Mouse (Mus musculus) 416B (cell line): ENCODE results near the gene Hdac5.

Source experiments
- DNase-seq: peaks from one replicate; pipeline ENCODE4 v3.0.0; 2011; ENCODE audit warnings: low read depth

Hdac5 gene

DNA sequence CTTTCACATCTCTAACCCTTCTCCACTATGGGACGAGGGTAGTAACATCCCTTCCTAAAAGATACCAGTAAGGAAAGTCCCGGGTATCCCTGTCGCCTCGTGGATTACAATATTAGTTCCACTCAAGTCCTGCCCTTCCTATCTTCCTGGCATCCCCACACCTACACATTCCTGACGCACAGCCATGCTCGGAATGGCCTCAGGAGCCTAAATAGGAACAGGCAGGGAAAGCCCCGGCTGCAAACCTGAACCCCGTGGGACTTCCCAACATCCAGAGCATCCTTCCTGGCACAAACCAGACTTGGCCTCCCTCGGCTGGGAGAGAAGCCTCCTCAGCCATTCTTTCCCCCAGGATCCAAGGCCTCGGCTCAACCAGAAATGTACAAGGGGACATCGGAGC is 14.5 kb downstream of the Hdac5 start:
- no peak for DNase-seq

DNA sequence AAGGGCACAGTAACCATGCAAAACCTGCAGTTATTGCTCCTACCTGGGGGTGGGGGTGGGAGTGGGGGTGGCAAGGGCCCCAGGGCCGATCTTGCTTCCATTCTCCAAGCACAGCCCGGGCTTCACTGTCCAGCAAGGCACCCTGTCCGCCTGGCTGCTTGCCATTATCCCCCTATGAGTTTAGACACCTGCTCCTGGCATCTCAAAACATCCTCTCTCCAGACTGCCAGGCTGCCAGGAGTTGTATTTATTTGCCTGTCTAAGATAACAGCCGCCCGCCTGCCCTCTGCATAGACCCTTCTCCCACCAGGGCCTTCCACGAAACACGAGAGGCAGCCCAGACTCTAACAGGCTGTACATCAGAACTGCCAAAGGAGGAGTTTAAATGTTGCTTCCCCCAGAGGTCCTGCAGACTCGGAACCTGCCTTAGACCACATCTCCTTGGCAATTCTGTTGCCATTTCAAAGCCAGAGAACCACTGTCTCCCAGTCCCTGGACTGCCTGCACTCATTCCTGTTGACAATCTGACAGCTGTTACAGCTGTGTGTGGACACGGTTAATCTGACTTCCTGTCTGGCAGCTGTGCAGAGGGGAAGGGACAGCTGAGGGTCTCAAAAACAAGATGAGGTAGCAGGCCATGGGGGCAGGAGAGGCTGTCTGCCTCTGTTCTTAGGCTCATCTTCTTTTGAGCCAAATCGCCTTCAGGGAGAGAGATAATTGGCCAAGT is 15.4 kb downstream of the Hdac5 start:
- DNase-seq = no peak

DNA sequence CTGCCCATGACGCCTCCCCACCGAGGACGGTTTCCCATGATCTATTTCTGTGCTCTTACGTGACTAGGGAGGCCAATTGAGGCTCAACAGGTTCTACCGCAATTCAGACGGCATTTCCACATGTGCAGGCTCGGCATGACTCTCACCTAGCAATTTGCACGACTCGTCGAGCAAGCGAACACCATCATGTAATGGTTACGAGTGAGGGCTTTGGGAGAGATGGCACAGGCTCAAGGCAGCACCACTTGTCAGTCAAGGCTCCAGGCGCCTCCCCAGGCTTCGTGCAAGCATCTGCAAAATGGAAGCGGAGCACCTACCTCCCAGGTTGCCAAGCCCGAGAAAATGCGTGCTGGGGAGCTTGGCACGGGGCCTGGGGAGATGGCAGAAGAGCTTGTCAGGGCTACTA is 18.0 kb downstream of the Hdac5 start:
- no peak for DNase-seq

DNA sequence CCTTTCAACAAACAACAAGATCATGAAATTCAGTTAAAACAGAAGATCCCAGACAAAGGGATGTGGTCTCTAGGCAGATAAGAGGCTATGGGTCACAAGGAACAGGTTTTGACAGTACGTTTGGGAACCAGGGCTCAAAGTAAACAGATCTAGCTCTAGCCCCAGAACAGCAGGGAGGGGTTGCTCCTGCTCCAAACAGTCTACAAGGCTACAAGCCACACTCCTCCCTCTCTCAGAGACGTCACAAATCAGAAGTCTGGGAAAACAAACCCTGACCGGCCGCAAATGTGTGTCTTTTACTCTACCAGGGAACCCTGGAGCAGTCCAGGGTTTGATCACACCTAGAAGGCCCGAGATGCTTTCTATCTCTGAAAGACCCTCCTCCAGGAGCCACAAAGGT is 19.0 kb downstream of the Hdac5 start:
- DNase-seq = no peak

DNA sequence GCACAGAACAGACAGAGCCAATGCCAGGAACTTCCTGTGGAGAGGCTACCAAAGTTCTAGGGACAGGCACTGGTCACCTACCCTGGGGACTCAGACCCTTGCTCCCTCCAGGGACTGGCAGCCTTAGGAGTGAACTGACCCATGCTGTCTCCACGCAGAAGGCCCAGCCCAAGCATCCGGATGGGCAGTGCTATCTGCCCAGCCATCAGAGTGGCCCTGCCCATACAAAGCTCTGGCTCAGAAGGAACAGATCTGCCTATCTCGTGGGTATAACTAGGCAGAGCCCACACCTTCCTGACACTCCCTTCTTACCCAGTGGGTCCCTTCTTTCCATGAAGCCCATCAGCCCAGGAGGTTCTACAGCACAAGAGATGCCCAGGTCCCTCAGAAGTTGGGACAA is 19.8 kb downstream of the Hdac5 start:
- DNase-seq = peak; percentile 48

DNA sequence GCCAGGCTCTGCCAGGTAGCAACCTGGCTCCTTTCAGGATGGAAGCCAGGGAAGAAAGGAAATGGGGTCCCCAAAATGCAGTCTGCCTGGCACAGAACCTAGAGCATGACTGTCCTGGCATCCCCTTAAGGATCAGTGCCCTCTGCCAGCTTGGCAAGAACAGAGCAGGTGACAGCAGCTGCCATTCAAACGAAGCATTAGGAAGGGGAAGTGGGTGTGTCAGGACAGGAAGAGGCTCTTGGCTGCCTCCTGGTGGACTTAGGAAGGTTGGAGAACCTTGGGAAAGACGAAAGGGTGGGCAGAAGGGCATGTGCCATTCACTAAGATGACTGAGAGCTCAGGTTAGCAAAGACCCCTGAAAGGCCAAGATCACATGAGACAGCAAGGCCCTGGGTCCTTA is 20.2 kb downstream of the Hdac5 start:
- peak; percentile 74 for DNase-seq

DNA sequence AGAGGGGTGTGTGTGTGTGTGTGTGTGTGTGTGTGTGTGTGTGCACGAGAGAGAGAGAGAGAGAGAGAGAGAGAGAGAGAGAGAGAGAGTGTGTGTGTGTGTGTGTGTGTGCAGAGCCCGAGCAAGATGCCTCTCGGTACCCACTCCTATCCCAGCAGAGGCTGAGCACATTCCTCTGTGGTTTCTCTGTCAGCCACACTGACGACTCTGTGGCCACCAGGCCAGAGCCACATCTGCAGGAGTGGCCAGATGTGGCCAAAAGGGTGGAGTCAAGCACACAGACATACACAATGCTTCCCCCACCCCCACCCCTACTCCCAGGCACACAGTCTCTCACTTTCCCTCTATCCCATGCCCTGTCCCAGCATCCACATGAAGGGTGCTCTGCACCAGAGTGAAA is 21.1 kb downstream of the Hdac5 start:
- DNase-seq = peak; percentile 91

DNA sequence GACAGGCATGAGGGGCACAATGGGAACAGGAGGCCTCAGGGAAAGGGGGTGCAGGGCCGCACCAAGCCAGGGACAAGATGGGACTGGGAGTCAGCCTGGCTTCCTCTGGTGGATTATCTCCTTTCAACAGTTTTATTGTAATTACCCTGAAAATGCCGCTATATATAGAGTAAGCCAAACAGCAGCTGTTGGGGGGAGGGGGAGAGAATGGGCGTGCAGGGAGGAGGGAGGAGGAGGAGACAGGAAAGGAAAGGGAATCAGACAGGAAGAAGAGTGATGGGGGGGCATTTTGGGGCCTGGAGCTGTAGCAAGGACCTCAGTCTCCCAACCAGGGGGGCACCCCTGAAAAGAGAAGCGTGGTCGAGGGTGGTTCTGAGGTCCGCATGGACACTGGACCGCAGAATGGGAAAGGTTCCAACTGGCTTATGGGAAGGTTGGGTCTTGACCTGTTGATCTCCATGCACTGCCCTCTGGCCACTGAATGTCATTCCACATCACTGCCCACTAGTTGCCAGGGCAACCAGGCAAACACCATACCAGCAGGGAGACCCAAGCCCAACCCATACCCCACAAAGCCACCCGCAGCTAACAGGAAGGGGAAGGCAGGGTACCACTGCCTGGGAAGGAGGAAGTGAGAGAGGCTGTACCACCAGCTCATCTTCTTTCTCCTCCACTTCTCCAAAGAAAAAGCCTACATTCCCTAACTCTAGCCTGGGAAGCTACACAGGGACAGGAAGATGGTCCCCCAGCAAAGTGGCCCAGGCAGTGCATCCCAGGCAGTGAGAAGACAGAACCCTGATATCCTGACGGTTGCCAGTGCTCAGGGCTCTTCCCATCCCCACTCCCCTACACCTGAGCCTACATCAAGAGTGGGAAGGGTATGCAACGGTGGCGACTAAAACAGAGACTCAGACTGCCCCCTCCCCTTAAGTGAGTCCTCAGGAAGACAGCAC is 21.9 kb downstream of the Hdac5 start:
- peak; percentile 50 for DNase-seq

DNA sequence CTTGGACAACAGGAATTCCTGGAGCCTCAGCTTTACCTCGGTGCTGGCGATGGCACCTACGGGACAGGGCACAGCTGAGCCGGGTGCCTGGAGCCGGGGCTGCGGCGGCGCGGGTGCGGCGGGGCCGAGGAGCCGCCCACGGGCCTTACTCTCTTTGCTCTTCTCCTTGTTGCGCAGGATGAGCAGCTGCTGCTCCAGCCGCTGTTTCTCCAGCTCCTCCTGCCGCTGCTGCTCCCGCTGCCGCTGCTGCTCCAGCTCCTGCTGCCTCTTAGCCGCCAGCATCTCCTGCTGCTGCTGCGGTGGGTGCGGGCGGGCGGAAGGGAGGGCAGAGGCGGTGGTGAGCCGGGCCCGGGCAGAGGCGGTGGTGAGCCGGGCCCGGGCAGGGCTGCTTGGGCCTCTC is 23.5 kb downstream of the Hdac5 start:
- DNase-seq = no peak

DNA sequence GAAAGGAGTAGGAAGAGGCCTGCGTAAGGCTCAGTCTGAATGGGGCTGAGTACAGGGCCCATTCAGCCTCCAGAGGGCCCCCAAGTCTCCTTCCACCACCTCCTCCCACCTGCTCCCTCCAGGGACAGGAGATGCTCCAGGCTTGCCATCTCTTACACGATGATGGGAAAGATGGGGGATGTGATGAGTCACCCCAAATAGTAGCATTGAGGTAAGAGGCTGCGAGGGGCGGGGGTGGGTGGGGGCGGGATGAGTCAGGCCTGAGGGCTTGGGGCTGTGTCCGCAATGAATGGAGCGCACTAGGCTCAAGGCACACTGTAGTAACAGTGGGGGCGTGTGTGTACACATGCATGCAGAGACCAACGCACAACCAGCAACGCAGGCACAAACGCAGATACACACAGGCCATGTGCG is 28.6 kb downstream of the Hdac5 start:
- peak; percentile 59 for DNase-seq

DNA sequence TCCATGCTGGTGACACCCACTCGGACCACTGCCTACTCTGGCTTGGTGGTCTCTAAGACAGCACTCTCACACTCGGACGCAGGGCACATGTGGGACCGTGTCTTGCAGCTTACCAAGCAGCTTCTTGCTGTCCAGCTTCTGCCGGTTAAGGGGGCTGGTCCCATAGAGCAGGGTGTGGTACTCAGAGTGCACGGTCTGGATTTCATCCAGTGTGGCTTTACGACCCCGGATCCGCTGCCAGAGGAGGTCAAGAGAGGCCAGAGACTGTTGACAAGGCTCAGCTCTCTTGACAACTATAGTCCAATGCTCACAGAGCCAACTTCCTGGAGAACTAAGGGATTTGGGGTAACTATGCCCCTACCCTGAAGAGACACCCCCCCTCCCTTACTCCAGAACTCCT is 30.1 kb downstream of the Hdac5 start:
- no peak for DNase-seq

DNA sequence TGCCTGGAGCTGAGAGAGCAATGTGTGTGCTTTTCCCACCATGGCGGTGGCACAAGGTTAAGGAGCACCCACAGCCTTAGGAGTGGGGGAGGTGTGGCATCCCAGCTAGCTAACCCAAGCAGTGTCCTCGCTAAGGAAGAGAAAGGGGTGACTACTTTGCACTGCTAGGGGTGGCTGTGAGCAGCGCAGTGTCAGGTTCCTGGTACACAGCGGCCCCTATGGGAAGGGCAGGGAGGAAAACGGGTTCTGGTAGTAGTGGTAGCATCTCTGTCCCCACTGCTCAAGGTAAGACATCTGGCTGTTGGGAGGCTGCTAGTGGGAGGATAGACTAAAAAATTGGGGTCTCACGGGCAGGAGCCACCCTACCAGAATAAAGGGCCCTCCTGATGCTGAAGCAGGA is 31.7 kb downstream of the Hdac5 start:
- no peak for DNase-seq

DNA sequence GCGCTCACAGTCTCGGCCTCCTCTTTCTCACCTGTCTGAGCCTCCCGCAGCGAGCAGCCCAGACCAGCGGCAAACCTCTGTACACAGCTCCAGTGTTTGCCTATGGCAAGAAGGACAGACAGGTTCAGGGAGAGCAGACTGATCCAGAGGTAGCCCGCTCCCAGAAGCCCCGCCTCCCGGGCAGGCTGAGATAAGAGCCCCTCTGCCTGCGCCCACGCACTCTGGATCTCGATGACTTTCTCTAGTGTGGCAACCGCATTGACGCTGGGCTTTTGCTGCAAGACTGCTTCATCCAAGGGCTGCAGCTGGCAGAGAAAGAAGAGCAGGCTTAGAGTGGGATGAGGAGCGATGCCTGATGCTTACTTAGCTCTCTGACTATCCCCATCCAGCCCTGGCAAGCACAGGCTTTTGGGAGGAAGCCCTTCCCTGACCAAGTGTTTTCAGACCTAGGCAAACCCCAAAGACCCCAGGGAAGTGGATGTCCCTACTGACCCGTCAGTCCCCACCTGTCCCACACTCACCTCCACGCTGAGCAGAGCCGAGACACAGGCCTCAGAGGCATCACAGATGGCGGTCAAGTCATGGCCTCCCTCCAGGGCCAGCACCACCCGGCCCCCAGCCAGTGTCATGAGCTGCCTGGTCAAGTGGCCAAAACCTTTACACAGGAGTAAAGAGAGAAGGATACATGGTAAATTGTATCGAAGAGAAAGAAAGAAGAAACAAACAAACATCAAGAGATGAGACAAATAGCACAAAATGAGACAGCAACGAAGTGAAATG is 33.8 kb downstream of the Hdac5 start:
- no peak for DNase-seq

DNA sequence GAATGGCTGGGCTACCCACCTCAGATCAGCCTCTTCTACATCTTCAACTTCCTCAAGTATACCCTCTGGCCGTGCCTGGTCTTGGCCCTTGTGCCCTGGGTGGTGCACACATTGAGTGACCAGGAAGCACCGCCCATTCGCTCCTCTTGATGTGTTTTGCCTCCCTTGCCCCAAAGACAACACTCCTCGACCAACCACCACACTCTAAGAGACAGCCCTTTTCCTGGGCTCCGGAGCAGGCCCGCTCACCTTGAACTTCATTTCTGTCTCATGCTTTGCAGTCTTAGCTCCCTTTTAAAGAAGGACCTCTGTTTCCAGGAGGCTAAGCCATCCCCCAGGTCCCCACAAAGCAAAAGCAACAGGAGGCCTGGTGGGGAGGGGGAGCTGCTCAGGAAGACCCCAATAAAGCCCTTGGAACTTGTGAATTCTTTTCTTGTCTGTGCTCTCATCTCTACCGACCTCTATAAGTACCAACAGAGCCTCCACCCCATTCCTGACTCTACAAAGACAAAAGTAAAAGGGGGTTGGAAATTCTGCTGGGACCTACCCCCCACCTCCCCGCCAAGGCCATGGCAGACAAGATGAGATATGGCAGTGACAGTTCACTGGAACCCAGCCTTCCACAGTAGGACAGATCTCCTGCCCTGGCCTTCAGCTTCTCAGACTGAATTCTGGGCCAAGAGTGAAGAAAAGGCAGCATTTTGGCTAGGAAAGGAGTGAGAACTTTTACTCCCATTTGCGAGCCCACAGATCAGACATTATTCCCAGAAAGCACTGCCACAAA is 36.1 kb downstream of the Hdac5 start:
- no peak for DNase-seq

DNA sequence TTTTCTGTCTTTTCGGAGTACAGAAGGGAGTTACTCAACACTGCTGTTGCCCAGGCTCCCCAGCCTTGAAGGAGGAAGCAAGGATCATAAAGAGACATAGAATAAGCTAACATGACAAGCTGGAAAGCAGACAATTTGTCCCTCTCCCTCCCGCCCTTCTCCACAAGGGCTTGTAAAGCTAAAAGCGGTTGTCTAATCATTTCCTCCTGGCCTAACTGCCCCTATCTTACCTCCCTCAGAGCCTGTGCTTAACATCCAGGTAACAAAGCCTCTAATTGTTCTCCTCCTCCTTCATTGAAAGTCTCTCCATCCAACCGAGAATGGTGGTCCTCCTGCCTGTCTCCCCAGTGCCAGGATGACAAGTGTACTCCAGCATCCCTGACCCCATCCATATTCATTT is 39.1 kb downstream of the Hdac5 start:
- peak; percentile 73 for DNase-seq

DNA sequence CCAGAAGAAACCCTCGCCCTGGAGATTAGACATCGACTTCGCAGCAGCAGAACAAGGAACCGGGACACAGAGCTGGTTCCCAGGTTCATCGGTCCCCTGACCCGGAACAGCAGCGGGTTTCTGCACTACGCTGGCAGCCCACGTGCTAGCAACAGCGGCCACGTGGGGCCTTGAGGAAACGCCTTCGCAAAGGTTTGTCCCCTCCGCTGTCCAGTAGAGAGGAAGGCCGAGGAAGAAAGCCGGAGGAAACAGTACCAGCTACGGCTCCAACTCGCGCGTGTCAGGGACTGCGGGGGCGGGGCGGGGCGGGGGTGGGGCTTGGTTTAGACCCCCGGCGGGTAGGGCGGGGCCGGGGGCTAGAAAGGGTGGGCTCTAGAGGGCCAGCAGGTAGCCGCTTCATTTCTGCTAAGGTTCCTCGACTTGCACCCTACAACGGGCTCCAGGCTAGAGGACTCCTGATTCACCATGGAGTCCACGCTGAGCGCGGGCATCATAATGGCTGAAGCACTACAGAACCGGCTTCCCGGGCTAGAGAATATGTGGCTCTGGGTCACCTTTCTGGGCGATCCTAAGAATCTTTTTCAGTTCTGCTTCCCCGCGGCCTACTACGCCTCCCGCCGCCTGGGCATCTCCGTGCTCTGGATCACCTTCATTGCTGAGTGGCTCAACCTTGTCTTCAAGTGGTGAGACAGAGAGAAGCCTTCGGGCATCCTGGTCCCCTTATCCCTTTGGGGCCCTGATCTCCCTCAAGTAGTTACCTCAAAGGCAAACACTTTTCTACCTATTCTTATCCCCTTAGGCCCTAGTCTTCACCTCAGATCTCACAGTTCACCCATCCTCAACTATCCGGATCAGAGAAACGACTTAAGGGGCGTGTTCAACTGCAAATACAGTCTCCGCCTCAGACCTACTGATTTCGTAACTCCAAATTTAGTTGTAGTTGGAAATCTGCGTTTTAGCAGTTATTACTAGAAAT is 40.2 kb downstream of the Hdac5 start, which contains the start of gene G6pc3:
G6pc3 (plus strand) TSS at position 160 of the 976 bp plus-strand sequence.
- peak; percentile 97 for DNase-seq

DNA sequence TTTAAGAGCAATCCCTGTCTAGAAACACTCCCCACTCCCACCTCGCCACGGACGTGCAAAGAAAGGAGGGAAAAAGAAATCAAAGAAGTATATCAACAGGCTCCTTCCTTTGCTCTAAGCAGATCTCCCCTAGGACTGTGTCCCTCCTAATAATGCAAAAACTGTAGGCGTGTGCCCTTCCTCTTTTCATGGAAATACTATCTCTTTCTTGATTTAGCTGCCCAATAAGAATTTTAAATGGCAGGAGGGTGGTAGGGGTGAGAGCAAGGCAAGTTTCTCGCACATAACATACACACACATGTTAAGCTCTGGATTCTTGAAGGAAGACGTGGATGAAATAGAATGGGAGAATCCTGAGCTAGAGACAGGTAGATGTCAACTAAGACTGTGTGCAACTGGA is 41.0 kb downstream of the Hdac5 start:
- no peak for DNase-seq

DNA sequence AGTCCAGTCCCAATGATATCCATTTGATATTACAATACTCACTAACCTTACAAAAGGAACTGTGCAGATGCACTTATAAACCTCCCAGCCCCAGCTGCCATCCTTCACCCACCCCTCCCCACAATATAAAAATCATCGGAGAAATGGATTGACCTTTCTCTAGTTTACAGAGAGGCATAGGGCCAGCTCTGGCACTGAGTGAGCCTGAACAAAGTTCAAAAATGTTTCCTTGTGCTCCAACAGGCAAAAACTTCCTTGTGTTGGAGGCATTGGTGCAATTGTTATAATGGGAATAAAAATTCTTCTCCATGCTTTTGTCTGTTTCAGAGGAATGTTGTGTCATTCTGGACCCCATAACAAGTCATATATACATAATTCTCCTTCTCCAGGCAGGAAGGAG is 43.7 kb downstream of the Hdac5 start:
- DNase-seq = no peak

DNA sequence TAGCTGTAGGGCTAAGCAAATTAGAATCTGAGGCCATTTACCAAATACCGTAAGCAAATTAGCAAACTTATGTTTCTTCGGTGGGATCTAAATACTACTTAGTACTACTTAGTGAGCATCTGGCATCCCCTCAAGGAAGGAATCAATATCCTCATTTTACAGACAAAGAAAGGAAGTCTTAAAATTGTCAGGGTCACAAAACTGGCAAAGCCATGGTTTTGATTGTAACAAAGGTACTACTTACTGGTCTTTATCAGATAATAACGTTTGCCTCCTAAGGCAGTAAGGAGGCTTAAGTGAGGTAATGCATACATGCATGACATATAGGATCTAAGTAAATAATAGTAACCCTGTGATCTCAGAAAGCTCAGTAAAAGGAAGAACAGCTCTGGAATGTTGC is 44.3 kb downstream of the Hdac5 start:
- no peak for DNase-seq
